Mouse (Mus musculus) cerebellum, postnatal 14 days (tissue): ENCODE data around the gene Stx3.

Experiments
- DNase-seq, 2 experiments: peaks; one replicate each; pipeline ENCODE4 v3.0.0; 2021; ENCODE audit warnings: mixed read lengths in 2 of 2

The Stx3 gene

DNA sequence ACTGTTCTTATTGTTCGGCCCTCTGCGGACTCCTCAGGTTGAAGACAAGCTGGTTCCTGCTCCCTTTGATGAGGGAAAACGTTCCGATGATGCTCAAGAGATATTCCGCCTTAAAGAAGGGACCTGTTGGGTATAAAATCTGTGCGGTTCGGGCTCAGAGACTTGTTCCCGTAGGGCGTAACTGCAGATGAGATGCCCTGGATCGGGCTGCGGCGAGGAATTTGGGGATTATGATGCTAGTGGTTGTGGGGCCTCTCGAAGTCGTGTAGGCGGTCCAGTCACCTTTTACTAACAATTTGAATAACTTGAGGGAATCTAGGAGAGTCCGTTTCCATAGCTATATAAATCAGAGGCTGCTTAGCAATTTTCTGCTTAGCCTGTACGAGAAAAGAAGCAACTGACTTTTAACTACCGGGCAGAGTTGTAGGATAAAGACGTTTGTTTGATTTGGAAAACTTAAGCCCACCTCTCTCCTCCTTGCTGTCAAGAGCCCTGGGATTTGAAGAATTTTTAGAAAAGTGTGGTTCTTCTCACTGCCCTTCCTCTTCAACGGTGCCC is at the start of gene Stx3:
Gene Stx3, minus strand, starts transcription at position 261 of the 558 bp plus-strand sequence.
- DNase-seq = peak in 1 of 2 experiments; percentile 33

DNA sequence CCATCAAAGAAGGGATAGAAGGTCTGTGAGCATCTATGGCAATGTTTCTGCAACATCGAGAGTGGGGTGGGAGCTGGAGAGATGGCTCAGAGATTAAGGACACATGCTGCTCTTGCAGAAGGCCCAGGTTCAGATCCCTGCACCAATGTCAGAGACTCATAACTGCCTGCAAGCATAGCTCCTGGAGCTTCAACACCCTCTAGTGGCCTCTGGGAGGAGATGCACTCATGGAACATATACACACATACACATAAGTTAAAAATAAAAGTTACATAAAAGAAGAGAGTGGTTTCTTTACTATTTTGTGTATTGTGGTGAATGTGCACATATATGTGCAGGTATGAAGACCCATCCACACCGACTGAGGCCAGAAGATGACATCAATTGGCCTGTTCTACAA is 48.6 kb upstream of the Stx3 start:
- no peak for DNase-seq

DNA sequence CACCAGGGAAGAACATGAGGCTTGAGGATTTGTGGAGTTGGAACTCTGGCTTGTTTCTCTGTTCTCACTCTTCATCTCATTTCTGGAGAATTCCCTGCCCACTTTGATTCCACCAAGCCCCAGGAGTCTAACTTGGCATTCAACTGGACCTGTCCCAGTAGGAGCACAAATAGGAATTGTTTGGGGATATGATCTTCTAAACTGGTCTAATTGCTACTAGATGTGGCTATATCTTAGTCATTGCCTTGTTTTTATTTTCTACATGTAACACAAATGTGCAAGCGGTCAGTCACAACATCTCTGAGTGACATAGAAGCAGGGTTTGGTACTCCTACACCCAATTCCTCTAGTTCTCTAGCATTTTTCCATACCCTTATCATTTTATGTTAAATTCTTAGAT is 41.8 kb upstream of the Stx3 start, which contains the start of gene Olfr1418:
Gene Olfr1418, minus strand, starts transcription at position 101 of the 400 bp plus-strand sequence.
- DNase-seq = no peak

DNA sequence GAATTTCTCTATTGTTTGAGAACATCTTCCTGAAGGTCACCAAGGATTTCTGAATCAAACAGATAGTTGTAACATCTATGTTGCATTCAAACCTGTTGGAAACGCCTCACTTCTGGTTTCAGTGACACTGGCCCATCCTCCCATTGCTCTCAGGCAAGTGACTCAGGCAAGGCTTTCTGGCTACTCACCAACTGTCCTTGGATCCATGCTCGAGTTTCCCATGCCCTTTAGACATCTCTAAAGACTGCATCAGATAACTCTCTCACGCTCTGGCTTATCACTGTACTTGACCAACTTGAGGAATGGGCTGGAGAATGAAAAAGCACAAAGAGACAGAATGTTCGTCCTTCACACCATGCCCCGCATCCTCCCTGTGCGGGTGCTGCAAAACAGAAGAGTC is 37.3 kb upstream of the Stx3 start:
- no peak for DNase-seq

DNA sequence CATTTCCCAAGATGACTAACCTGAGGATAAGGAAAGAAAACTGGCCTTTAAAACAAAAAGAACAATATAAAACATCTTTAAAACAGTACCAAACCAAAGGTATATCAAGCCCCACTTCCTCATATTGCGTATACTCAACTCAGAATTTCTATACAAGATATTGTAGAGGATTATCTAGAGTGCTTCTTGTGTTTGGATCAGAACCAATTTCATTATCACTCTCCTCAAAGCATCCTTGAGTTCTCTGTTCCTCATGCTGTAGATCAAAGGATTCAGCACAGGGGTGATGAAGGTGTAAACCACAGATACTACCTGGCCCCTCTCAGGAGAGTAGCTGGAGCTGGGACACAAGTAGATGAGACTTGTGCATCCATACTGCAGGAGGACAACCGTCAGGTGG is 35.6 kb upstream of the Stx3 start:
- no peak for DNase-seq

DNA sequence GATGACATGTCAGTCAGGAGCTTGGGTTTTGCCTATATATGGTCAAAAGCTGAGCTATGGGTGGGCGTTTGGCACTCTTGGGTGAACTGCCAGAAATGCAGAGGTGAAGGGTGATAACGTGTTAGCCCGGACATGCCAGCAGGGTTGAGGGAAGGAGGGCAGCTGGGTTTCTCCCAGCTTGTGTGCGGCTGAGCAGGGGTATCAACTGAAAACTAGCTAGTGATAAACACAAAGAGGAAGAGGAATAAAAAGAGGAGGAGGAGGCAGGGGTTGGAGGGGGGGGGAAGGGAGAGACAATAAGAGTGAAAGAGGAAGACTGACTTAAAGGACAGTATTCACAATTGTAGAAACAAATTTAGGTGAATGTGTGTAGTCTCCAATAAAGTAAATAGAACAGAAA is 33.4 kb upstream of the Stx3 start:
- DNase-seq = no peak

DNA sequence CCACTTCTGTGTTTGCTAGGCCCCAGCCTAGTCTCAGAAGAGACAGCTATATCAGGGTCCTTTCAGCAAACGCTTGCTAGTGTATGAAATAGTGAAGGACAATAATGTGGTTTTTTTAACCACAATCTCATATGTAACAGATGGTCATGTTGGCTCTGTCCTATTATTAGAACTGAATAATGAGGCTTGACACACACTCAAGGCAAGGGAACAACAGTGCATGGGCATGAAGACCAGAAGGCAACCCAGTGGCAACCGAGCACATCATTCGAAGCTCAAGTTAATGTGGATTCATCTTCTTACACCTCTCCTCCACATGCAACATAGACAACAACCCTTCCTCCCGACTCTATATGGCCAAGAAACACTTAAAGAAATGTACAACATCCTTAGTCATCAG is 27.1 kb upstream of the Stx3 start:
- peak in 1 of 2 experiments; percentile 2 for DNase-seq

DNA sequence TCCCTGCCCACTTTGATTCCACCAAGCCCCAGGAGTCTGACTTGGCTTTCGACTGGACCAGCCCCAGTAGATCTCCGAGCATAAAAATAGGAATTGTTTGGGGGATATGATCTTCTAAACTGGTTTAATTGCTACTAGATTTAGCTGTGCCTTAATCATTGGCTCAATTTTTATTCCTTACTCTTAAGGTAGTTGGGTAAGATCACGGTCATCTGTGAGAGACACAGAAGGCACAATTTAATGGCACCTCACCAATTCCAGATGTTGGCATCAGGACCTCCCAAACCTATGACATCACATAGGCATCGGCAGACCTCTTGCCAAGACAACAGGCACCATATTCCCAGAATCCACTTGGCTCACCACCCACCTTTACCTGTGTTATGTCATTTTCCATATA is 19.9 kb upstream of the Stx3 start, which contains the start of gene Olfr1417:
Gene Olfr1417, minus strand, starts transcription at position 101 of the 400 bp plus-strand sequence.
- DNase-seq = no peak

DNA sequence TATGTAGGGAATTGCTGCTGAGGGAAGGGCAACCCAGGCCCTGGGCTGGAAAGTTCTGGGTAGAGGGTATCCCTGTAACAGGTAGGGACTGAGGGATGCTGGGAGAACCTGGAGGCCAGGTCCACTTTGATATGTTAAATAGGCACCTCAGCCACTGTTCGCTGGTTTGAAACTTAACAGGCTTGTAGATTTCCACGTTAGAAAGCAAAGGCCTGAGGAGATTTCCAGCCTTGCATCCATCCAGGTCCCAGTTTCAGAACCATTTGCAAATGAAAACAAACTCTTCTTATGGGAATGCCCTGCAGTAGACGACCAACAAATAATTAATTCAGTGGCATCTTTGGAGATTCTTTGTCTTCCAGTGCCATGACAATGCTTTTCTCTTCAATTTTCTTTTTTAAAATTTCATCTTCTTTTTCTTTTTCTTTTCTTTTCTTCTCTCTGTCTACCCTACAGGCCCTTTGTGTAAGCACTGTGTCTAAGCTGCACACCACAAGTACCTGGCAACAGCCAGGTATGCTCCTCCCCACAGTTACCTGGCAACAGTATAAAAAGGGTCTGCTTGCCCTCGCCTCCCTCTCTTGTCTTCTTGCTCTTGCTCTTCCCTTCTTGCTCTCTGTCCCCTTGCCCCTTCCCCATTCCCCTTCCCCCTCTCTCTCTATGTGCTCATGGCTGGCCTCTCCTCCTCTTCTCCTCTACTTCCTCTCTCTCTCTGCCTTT is 4.3 kb upstream of the Stx3 start:
- DNase-seq = no peak

DNA sequence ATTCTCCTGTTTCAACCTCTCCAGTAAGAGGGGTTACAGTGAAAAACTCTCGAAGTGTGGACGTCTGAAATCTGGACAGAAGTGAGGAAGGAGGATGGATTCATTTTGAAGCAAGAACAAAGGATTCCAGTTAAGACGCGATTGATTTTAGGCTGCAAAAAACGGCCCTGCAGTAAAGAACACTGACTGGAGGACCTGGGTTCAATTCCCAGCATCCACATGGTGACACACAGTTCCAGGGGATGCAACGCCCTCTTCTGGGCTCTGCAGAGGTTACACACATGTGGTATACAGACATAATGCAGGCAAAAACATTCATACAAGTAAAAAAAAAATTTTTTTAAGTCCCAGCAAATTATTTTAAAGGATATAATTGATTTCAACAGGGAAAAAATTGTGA is 1.0 kb upstream of the Stx3 start:
- peak; percentile 10 to 30 for DNase-seq

DNA sequence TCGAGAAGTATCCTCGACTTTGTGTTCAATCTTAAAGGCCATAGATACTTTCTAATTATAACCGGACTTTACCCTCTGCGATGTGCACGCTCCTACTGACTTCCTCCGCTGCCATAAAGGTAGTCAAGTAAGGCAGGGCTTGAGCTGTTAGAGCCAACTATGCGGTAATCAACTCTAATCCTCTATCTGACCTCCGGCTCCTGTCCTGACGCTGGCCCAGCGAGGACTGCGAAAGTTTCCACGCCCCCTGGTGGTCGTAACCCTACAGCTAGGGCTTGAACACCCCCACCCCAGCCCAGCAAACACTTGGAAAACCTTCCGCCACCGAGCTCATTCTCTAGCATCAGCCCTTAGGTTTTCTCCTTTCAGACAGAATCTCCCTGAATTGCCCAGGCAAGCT is 597 bp upstream of the Stx3 start:
- DNase-seq = peak; percentile 86 to 91

DNA sequence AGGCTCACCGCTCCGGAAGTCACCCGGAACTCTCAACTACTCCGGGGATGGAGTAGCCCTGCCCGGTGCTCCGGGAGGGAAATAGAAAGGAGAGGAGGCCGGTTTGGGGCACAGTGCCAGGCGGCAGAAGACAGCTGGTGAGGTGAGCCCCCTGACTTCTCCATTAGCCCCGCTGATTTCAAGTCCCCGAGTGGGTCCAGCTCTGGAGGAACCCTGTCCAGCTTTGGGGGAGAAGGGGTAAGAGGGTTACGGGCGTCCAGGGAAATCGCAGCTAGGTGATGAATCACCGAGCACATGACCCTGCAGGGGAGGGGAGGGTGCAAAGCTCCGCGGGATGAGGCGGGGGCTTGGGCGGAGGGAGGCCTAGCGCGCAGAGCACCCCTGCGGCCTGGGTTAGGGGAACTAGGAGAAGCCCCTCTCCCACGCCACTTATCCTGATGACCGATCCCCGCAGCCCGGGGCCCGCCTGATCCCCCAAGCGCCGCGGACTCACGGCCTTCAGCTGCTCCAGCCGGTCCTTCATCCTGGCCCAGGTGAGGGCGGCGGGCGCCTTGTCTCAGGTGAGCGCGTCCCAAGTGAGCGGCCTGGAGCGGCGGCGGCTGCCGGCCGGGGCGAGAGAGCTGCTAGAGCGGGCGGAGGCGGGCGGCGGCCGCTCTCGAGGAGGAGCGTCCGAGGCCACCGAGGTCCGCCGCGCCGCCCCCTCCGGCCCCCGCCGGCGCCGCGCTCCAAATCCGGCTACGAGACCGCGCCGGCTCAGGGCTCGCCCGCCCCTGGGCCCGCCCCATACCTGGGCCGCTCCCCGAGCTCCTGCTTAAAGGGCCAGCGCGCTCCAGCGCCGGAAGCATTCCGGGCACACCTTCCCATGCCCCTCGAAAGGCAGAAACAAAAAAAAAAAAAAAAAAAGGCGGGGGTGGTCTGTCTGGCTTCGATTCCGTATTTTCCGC is 732 bp downstream of the Stx3 start:
- peak; percentile 75 to 82 for DNase-seq

DNA sequence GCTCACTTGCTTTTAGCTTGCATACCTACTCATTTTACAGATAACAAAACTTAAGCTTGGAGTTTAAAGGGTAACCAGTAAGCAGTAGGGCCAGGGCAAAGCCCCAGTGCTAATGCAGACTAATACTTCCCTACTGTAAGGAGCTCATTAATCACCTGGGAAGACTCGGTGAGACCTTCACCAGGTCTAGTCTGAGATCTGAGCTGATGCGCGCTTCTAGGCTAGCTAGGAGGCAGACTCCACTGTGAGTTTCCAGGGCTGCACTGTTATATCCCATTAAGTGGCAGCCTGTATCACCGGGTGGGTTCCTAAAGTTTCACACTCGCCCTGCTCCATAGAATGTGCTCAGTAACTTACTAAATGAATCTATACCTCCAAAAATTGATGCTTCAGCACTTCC is 1.6 kb downstream of the Stx3 start:
- DNase-seq = peak in 1 of 2 experiments; percentile 3

DNA sequence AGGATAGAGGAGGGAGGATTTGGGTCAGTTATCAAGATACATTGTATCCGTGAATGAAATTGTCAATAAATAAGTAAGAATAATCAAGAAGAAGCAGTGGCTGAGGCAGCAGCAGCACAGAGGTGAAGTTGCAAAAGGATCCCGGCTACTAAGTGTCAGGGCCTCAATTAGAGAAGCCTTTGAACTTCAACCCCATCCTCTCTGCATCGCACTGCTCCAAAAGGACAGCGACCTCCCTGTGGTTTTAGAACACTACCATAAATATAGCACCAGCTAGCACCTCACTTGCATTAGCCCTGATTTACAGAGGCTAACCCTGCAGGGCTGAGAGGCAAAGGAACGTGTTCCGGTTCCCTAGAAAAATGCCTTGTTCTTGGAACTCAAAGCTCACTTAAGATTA is 2.5 kb downstream of the Stx3 start:
- DNase-seq = no peak

DNA sequence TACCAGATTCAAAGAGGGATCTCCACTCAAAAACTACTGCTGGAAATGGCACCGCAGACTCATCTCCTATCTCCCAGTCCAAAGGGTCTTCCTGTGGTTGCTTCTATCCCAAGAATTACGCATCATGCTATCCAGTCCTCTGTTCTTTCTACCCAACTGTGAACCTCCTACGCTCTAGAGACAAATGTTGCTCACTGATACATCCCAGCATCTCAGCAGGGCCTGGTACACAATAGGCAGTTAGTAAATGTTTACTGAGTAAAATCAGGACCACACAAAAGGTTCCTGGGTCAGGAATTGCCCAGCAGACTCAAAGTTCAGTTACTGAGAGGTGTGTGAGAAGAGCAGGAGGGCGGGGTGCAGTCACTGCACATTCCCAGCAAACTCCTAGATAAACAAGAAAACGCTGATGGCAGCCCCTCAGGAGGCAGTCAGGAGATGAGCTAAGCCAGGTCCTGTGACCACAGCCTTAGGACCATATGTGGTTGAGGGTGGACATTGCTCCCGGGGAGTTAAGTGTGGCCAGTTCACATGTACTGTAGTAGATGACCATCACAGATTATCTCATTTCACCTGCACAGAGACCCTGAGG is 4.4 kb downstream of the Stx3 start:
- DNase-seq = no peak

DNA sequence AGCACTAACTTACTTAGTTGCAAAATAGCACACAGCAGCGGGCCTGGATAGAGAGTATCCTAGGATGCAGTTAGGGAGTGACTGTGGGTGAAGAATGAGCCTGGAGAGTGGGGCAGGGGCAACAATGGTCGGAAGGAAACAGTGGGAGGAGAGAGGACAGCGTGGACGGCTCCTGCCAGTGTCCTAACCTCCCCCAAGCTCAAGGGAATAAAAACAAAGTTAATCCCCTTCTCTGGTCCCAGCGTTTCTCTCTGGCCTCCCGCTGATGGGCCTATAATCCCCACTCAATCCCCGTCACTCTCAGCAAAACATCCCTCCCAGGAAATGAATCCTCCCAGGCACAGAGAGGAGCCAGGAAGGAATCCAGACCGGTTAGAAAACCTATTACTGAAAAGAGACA is 5.6 kb downstream of the Stx3 start:
- no peak for DNase-seq

DNA sequence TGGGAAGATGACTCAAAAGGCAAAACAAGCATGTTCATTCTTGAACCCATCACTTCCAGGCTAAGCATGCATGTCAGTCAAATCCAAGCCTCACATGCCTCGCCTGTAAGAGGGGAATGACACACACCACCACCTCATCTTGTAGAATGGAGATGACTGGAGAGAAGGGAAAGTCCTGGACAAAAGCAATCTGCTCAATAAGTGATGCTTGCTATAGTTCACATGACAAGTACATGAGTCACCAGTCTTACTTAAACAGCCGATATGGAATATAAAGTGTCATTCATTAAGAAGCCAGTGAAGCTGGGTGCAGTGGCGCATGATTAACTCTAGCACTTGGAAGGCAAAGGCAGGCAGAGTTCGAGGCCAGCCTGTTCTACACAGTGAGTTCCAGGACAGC is 6.1 kb downstream of the Stx3 start:
- no peak for DNase-seq

DNA sequence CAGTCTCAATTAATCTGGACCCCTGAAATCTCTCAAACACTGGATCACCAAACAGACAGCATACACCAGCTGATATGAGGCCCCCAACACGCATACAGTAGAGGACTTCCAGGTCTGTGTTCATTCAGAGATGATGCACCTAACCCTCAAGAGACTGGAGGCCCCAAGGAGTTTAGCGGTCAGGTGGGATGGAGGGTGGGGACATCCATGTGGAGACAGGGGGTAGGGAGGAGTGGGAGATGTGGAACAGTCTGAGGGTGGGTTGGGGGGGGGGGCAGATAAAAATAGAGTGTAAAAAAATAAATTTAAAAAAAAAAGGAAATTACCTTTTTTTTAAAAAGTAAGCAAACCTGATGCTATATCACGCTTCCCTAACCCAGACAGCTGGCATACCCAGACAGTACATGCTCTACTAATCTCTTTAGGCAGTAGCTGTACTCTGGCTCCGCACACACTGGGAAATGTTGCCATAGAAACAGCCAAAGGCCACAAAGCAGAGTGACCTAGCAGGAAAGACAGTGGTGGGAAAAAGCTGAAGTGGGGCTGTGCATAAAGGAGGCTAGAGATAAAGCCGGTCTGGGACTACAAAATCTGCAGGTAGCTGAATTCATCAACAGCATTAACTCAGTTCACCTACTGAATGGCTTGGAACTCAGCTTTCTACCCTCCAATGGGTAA is 7.4 kb downstream of the Stx3 start:
- DNase-seq = no peak

DNA sequence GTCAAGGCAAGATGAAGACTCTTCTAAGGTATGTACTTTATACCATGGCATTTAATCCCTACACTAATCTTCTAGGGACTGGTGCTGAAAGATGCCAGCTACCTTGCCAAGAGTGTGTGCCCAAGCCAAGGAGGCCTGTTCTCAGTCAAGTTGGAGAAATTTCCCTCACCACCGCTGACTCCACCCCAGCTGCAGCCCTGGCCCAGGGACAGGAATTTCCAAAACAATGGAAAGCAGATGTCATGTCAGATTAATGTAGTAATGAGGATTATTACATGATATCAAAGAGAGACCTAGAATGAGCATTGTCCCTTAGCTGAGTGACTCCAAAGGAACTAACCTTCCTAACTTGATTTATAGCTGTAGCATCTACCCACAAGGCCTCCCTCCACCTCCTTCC is 8.3 kb downstream of the Stx3 start:
- no peak for DNase-seq

DNA sequence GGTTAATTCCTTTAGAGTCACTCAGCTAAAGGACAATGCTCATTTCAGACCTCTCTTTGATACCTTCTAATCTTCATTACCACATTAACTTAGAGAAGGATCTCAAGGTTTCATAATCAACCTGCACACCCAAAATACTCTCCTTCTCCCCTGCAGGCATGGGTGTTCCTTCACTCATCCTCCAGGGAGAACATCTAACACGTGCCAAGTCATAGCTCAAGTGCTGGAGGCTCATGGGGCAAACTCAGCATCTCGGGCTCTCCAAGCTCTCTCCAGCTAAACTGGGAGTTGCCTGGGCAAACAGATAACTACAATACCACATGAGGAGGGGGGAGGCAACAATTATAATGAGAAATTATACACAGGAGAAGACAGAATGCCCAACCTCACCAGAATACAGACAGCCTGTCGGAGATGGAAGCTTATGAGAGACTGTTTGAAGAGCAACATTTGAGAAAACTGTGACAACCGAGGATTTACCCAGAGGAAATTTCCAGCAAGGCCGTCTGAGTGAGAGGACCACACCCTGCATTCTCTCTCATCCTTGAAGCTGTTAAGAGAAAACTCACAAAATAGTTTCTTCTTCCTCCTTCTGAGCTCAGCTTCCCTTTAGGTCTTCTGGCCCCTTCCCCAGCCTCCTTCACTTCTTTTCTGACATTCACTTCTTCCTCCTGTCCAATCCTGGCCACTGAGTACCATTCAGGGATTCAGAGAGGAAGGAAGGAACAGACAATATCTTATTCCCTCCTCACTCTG is 9.0 kb downstream of the Stx3 start:
- DNase-seq = no peak

DNA sequence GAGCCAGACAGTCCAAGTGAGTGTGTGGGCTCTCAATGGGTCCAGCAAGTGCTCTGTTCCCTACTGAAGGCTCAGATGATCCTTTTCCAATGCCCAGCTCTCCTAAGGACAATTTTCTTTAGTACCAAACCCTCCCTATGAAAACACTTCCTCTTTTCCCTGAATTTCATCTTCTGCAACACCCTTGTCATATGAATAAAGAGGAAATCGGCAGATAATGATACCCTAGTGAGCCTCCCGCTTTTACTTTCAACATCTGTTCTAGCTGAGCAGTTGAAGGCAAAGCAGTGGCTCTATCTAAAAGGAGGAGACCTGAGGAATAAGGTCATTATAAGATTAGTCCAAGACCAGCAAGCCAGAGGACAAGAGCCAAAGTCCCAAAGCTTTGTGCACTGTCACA is 10.8 kb downstream of the Stx3 start:
- DNase-seq = no peak

DNA sequence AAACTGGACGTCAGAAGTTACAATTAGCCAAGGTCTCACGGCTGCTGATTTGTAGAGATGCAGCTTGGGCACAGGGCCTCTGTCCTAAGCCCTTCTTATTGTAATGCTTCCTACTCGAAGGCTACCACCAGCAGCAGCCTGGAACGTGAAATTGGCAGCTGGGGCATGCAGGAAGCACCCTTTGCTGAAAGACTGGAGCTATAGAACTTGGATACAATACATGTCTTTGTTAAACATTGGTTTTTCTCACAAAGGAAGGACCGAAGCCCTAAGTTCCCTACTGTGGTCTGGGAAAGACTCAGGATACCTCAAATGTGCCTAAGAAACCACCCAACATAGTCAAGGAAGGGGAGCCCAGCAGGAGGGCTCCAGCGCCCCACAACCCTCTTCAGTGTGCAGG is 11.4 kb downstream of the Stx3 start:
- no peak for DNase-seq
